Mouse (Mus musculus) cerebellum, postnatal 14 days (tissue): Measurements from ENCODE around the gene Cdkn2aip.

Experiments
- DNase-seq, 2 experiments: peaks; one replicate each; pipeline ENCODE4 v3.0.0; 2021; ENCODE audit warnings: mixed read lengths in 2 of 2

Gene Cdkn2aip

GRCm38 (mm10) chr8:47693119-47693518, 20.6 kb downstream of the Cdkn2aip start:
- peak; percentile 88 to 96 for DNase-seq

- DNase-seq = no peak
Observed at GRCm38 (mm10) chr8:47691831-47692230, 21.9 kb downstream of the Cdkn2aip start.

- no peak for DNase-seq
Observed at GRCm38 (mm10) chr8:47691303-47691702, 22.4 kb downstream of the Cdkn2aip start.

GRCm38 (mm10) chr8:47690674-47691078, 23.1 kb downstream of the Cdkn2aip start:
- no peak for DNase-seq

- peak in 1 of 2 experiments; percentile 30 for DNase-seq
Observed at GRCm38 (mm10) chr8:47689704-47690326, 23.9 kb downstream of the Cdkn2aip start.

GRCm38 (mm10) chr8:47684441-47684840, 29.3 kb downstream of the Cdkn2aip start:
- no peak for DNase-seq

- no peak for DNase-seq
Observed at GRCm38 (mm10) chr8:47683994-47684393, 29.7 kb downstream of the Cdkn2aip start.

- no peak for DNase-seq
Observed at GRCm38 (mm10) chr8:47680306-47680705, 33.4 kb downstream of the Cdkn2aip start.

GRCm38 (mm10) chr8:47679603-47680002, 34.1 kb downstream of the Cdkn2aip start:
- DNase-seq = no peak

- no peak for DNase-seq
Observed at GRCm38 (mm10) chr8:47676631-47677030, 37.1 kb downstream of the Cdkn2aip start.

GRCm38 (mm10) chr8:47676224-47676623, 37.5 kb downstream of the Cdkn2aip start:
- DNase-seq = peak; percentile 17 to 20

GRCm38 (mm10) chr8:47675786-47676185, 37.9 kb downstream of the Cdkn2aip start:
- DNase-seq = no peak

GRCm38 (mm10) chr8:47674777-47675710, 38.7 kb downstream of the Cdkn2aip start, which contains the start of gene Ing2:
Gene Ing2, minus strand, starts transcription at chr8:47675556.
- peak; percentile 100 for DNase-seq

- DNase-seq = no peak
Observed at GRCm38 (mm10) chr8:47674140-47674776, 39.5 kb downstream of the Cdkn2aip start.

- peak; percentile 94 for DNase-seq
Observed at GRCm38 (mm10) chr8:47673317-47674139, 40.2 kb downstream of the Cdkn2aip start.

- peak; percentile 56 to 59 for DNase-seq
Observed at GRCm38 (mm10) chr8:47664231-47664785, 49.4 kb downstream of the Cdkn2aip start.

GRCm38 (mm10) chr8:47663201-47663600, 50.5 kb downstream of the Cdkn2aip start:
- DNase-seq = no peak

- DNase-seq = no peak
Observed at GRCm38 (mm10) chr8:47662716-47663115, 51.0 kb downstream of the Cdkn2aip start.

- DNase-seq = no peak
Observed at GRCm38 (mm10) chr8:47660394-47660793, 53.3 kb downstream of the Cdkn2aip start.

- no peak for DNase-seq
Observed at GRCm38 (mm10) chr8:47659463-47659862, 54.3 kb downstream of the Cdkn2aip start.
